In genomic region chr1:73937805-73938204, GRCm38 (mm10) we compare ENCODE assay signal across 26 mouse cellular contexts.
DNase-seq lines count a peak whose midpoint lies in the region; ATAC-seq and TF ChIP-seq lines count a peak whose summit lies in the region.
"Had no signal": no experiment of that assay in that cellular context is flagged by ENCODE, and none has a peak within 500 bp of the region (broad histone marks: within the 10 kb centered on the region; RNA-seq: fewer than 3 reads in every experiment).

No protein-coding gene starts in this region.

- no peak for TF ChIP-seq CTCF in liver, adult 2 months (IDR thresholded peaks at IDR 0.05; ENCODE audit: low read depth, low read length)
- no peak for TF ChIP-seq CTCF in liver, postnatal 0 days (IDR thresholded peaks at IDR 0.05; ENCODE audit: low read depth)

- intact Hi-C loops in gastrocnemius, postnatal 36 days (cut with DNase I): no loop called here
- intact Hi-C loops in heart, postnatal 25 days (cut with DNase I): no loop called here

- H3K27ac ChIP-seq in heart, embryonic 13.5 days (replicated peaks): peak overlapping the region; percentile 51; the same call in 1 of the 2 replicates
- H3K27ac ChIP-seq in liver, adult 2 months (replicated peaks; ENCODE audit: insufficient read depth, low read depth, low read length): peak overlapping the region; percentile 53
- no peak overlapping the region for H3K27ac ChIP-seq in liver, postnatal 0 days (ENCODE audit: low read depth)
- peak overlapping the region; percentile 13 for H3K27ac ChIP-seq in brown adipose tissue, adult 24 weeks (replicated peaks; ENCODE audit: low read depth, low read length)
- H3K27ac ChIP-seq: forebrain, embryonic 13.5 days; hindbrain, embryonic 12.5 days; hindbrain, postnatal 0 days; intestine, embryonic 15.5 days; liver, embryonic 13.5 days had no signal

- 56% methylated on average over 6 of the region's 6 CpGs for WGBS in heart, embryonic 13.5 days
- WGBS in liver, adult 2 months: 16% methylated on average over 6 of the region's 6 CpGs
- 71% methylated on average over 6 of the region's 6 CpGs for WGBS in liver, postnatal 0 days (ENCODE audit: insufficient replicate concordance)

- H3K9me3 ChIP-seq in heart, embryonic 13.5 days: no peaks in the 10 kb centered on the region
- H3K9me3 ChIP-seq in liver, postnatal 0 days (ENCODE audit: low read length): no peaks in the 10 kb centered on the region
- H3K9me3 ChIP-seq: forebrain, embryonic 13.5 days; heart, embryonic 15.5 days; hindbrain, embryonic 12.5 days; intestine, embryonic 15.5 days; liver, embryonic 13.5 days had no signal

- DNase-seq in gastrocnemius, adult 18-20 months (ENCODE audit: low spot score): peak; percentile 70
- no peak for DNase-seq in gastrocnemius, postnatal 36 days
- DNase-seq in heart, postnatal 25 days (ENCODE audit: low spot score): no peak
- peak; percentile 61 for DNase-seq in liver, adult 2 months (ENCODE audit: extremely low read depth, low read depth, low spot score)
- DNase-seq in liver, postnatal 0 days: no peak
- DNase-seq: adrenal gland, adult 2 months; cerebellum, adult 8-10 months; cerebellum, postnatal 36 days; kidney, adult 8-10 months; layer of hippocampus, postnatal 36 days; left cerebral cortex, postnatal 4 days; liver, embryonic 13.5 days; lung, adult 2 months; lung, postnatal 14 days; midbrain, embryonic 14.5 days; right cerebral cortex, postnatal 25 days; spleen, adult 18-20 months had no signal

- H3K27me3 ChIP-seq in heart, embryonic 13.5 days (replicated peaks): no peaks in the 10 kb centered on the region
- no peaks in the 10 kb centered on the region for H3K27me3 ChIP-seq in liver, adult 2 months (ENCODE audit: control insufficient read depth, insufficient read depth, low read length)
- H3K27me3 ChIP-seq in liver, postnatal 0 days (ENCODE audit: insufficient read depth, low read length): no peaks in the 10 kb centered on the region
- H3K27me3 ChIP-seq: CH12.LX; forebrain, embryonic 13.5 days; heart, embryonic 15.5 days; hindbrain, embryonic 12.5 days; intestine, embryonic 15.5 days; liver, embryonic 13.5 days had no signal

- no peak for TF ChIP-seq POLR2A in liver, adult 2 months (IDR thresholded peaks at IDR 0.05; ENCODE audit: extremely low read depth, insufficient read depth, low read length)

- peaks cover 83% of the 10 kb centered on the region for H3K4me1 ChIP-seq in heart, embryonic 13.5 days
- H3K4me1 ChIP-seq in liver, adult 2 months (ENCODE audit: control insufficient read depth, insufficient read depth, low read length): peaks cover 25% of the 10 kb centered on the region
- peaks cover 9% of the 10 kb centered on the region; the same call in 1 of the 2 replicates for H3K4me1 ChIP-seq in liver, postnatal 0 days (ENCODE audit: insufficient read depth)
- H3K4me1 ChIP-seq in brown adipose tissue, adult 24 weeks (ENCODE audit: control insufficient read depth, insufficient read depth, insufficient read length, low read length): peaks cover 6% of the 10 kb centered on the region; the same call in 1 of the 2 replicates

- no peak overlapping the region for H3K4me3 ChIP-seq in heart, embryonic 13.5 days
- H3K4me3 ChIP-seq in liver, adult 2 months (ENCODE audit: insufficient read depth, low read depth, low read length): no peak overlapping the region
- no peak overlapping the region for H3K4me3 ChIP-seq in liver, postnatal 0 days (ENCODE audit: low read depth, low read length)
- no peak overlapping the region for H3K4me3 ChIP-seq in brown adipose tissue, adult 24 weeks (ENCODE audit: insufficient read depth, low read depth, low read length)
- H3K4me3 ChIP-seq: forebrain, embryonic 13.5 days; heart, embryonic 15.5 days; hindbrain, embryonic 12.5 days; intestine, embryonic 15.5 days; liver, embryonic 13.5 days had no signal

- no peak overlapping the region for H3K9ac ChIP-seq in heart, embryonic 13.5 days
- H3K9ac ChIP-seq in liver, adult 2 months (ENCODE audit: low read depth, low read length): 0 out of 2 replicates have a peak overlapping the region, but pooled peaks have one; percentile 8
- H3K9ac ChIP-seq in liver, postnatal 0 days (replicated peaks): no peak overlapping the region
- H3K9ac ChIP-seq: forebrain, embryonic 13.5 days; heart, embryonic 15.5 days; hindbrain, embryonic 12.5 days; intestine, embryonic 15.5 days; liver, embryonic 13.5 days had no signal

- ATAC-seq in heart, embryonic 13.5 days (ENCODE audit: extremely low read depth, insufficient number of reproducible peaks, low FRiP score, low TSS enrichment): no peak
- ATAC-seq in liver, postnatal 0 days: no peak
- ATAC-seq: activated CD4-positive, CD25-positive, alpha-beta regulatory T cell, adult 4 months; forebrain, embryonic 13.5 days; hindbrain, postnatal 0 days; intestine, embryonic 15.5 days had no signal

- TF ChIP-seq EP300 in liver, postnatal 0 days (IDR thresholded peaks at IDR 0.05; ENCODE audit: low read depth): no peak

- H3K4me2 ChIP-seq in heart, embryonic 13.5 days: no peak overlapping the region
- no peak overlapping the region for H3K4me2 ChIP-seq in liver, postnatal 0 days (ENCODE audit: low read depth, low read length)
- H3K4me2 ChIP-seq: forebrain, embryonic 13.5 days; heart, embryonic 15.5 days; hindbrain, embryonic 12.5 days; intestine, embryonic 15.5 days; liver, embryonic 13.5 days had no signal

- H3K36me3 ChIP-seq in heart, embryonic 13.5 days: peaks cover 98% of the 10 kb centered on the region
- H3K36me3 ChIP-seq in liver, adult 2 months (ENCODE audit: control insufficient read depth, insufficient read depth, low read length): peaks cover 14% of the 10 kb centered on the region
- peaks cover 18% of the 10 kb centered on the region for H3K36me3 ChIP-seq in liver, postnatal 0 days (replicated peaks; ENCODE audit: insufficient read depth, low read length)
- H3K36me3 ChIP-seq: hindbrain, embryonic 12.5 days; intestine, embryonic 15.5 days; liver, embryonic 13.5 days had no signal

- H3K79me2 ChIP-seq in liver, adult 2 months (ENCODE audit: control insufficient read depth, insufficient read depth, low read length): no peaks in the 10 kb centered on the region

Comparison
In these comparisons a context has a peak if more than half of its experiments do, and no peak if none do; other contexts are left out.
1. DNase-seq: peak in gastrocnemius, adult 18-20 months (single experiment) and liver, adult 2 months (single experiment); none in gastrocnemius, postnatal 36 days (0 of 2), heart, postnatal 25 days (single experiment) and liver, postnatal 0 days (single experiment).